Mouse (Mus musculus) adrenal gland, postnatal 14 days (tissue): ENCODE data around the gene Piezo1. TPM values are rescaled to one million over a fixed set of nuclear protein-coding genes. Genes with fewer than 3 reads are reported as not detected.

Experiments
- DNase-seq: peaks from one replicate; pipeline ENCODE4 v3.0.0; 2021; ENCODE audit warnings: mixed read lengths
- total RNA-seq: library from RNA; stranded (reverse); gene quantifications from 2 replicates; pipeline ENCODE4 v1.2.3, GENCODE M21; 2021

Piezo1 gene
- total RNA-seq, 1 experiment from 2014 or later, result 23.2 TPM

GRCm38 (mm10) chr8:122569996-122570395 is 18.9 kb upstream of the Piezo1 start:
- no peak for DNase-seq

- DNase-seq, result no peak
Observed at GRCm38 (mm10) chr8:122569329-122569728, 18.2 kb upstream of the Piezo1 start.

GRCm38 (mm10) chr8:122568881-122569309 is 17.8 kb upstream of the Piezo1 start:
- no peak for DNase-seq

GRCm38 (mm10) chr8:122568109-122568504 is 17.0 kb upstream of the Piezo1 start:
- DNase-seq, result peak; percentile 57

DNA sequence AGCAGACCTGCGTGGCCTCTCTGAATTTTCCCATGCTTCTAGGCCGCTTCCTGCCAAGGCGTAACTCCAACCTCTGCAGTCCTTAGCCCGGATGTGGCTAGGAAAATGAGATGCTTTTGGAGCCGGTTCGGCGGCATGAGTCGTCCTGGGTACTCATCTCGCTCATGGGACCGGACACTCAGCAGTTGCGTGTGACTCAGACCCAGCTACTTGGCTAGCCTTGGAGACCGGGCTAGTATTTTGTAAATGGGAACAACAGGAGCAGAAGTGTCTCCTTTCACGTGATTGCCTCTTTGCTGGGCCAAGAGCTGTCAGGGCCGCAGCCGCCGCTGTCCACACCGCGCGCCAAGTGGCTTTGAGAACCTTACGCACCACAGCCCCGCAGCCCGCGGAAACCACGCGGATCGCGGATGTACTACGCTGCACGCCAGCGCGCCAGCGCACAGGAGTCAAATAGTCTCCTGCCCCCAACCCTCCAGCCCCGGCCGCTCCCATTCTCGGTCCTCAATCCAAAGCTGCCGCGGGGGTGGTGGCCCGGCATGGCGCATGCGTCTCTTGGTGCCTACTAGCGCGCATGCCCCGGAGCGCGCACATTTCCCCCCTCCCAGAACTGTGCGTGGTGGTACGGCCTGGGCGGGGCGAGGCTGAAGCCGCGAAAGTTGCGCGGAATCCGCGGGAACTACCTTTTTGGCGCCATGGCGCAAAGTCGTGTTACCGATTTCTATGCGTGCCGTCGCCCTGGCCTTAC is 16.4 kb upstream of the Piezo1 start, which contains the start of gene Cdt1:
Gene Cdt1, plus strand, starts transcription at position 655 of the 748 bp plus-strand sequence.
- peak; percentile 97 for DNase-seq

DNA sequence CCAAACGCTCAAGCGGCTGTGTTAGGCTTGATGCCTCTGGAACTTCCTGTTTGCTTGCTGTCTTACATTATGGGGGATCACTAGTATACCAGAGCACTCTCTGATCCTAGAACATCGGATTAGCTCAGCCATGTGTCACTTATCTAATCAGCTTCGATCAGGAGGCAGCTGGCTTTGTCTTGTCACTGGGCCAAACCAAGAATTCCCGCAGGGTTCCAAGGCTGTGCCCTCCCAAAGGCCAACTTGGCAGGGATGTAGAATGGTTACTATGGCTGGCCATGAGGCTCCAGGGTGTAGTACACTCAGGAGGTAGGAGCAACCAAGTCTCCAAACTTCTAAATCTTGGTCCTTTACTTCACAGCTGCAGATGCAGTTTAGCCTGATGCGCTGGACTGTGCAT is 15.6 kb upstream of the Piezo1 start:
- DNase-seq, result peak; percentile 72

- DNase-seq, result no peak
Observed at GRCm38 (mm10) chr8:122564363-122565352, 13.5 kb upstream of the Piezo1 start.

GRCm38 (mm10) chr8:122561199-122561598 is 10.1 kb upstream of the Piezo1 start:
- no peak for DNase-seq

DNA sequence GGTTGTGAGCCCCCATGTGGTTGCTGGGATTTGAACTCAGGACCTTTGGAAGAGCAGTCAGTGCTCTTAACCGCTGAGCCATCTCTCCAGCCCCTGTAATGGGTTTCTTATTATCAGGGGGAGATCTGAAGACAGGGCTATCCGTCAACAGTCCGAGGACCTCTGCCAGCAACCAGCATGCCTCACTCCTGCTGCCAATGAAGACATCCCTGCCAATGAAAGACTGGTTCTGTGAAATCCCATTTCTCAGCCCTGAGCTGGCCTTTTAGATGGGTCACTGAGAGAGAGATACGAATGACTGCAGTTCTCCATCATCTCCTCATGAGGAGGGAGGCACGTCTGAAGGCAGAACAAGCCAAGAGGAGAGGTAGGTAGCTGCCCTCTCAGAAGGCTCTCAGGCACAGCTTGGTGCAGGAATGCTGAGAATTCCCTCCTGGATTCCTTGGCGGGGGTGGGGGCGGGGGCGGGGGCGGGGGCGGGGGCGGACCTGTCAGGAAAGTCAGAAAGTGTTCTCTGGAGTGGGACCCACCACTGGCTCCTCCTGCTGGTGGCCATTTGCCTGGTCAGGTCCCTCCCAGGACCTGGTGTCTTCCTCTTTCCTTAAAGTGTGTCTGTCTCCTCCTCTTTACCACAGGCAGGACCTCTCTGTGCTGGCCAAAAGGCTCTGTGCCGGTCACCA is 7.7 kb upstream of the Piezo1 start:
- DNase-seq, result no peak

DNA sequence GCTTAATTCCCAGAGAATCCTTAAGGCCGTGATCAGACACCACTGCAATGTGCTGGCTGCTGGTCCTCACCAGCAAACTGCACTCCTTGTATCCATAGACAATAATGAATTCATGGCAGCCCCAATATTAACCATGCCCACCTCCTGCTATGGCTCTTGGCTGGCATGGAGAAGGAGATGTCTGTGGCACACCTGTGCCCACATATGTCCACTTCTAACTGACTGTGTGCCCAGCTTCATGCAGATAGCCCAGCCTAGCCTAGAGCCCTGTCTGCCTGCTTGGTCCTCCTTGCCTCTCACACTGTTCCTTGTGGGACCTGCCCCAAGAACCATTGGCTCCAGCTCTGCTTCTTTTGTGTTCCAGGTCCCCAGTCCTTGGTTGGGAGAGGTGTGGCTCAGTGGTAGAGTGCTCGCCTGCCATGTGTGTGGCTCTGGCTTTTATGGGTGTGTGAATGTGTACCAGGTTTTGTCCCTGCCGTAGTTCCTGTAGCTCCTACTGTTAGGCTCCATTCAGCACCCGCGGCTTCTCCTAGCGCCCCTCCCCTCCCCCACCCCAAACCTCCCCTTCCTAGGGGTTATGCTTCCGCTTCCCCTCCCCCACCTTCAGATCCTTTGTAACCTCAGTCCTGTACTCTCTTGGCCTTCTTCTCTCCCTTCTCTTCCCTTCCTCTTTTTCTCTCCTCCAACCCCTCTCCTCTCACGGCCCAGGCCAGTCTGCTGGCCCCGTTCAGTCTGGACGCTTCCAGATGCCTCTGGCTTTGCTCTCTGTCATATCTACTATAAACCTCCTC is 6.3 kb upstream of the Piezo1 start:
- no peak for DNase-seq

GRCm38 (mm10) chr8:122556030-122557009 is 5.2 kb upstream of the Piezo1 start:
- peak; percentile 81 for DNase-seq

DNA sequence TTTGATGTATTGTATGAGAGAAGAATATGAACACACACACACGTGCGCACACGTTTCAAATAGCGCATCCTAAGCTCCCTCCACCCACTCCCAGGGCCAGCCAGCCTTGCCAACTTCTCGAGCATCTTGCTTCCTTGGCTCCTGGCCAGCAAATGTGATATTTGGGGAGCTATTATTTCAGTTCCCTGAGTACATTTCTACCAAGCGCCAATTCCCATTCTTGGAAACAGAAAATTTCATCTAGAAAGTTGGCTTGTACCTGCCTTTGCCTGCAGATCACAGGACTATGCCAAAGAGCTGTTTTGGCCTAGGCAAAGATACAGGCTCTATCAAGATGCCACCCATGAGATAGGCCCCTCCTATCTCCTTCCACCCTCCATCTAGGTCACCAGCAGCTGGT is 3.7 kb upstream of the Piezo1 start:
- DNase-seq, result no peak

DNA sequence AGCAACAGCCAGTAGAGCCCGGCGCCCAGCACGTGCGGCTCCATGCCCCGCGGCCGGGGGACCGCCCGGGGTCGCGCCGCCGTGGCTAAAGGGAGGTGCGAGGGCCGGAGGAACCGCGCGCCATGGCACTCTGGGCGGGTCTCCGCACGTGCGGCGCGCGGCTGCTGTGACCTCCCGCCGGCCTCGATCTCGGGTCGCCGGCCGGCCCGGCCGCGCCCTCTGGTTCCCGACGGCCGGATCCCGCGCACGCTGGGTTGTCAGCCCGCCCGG is 199 bp downstream of the Piezo1 start:
- no peak for DNase-seq

- DNase-seq, result peak; percentile 77
Observed at GRCm38 (mm10) chr8:122550234-122550994, 715 bp downstream of the Piezo1 start.

DNA sequence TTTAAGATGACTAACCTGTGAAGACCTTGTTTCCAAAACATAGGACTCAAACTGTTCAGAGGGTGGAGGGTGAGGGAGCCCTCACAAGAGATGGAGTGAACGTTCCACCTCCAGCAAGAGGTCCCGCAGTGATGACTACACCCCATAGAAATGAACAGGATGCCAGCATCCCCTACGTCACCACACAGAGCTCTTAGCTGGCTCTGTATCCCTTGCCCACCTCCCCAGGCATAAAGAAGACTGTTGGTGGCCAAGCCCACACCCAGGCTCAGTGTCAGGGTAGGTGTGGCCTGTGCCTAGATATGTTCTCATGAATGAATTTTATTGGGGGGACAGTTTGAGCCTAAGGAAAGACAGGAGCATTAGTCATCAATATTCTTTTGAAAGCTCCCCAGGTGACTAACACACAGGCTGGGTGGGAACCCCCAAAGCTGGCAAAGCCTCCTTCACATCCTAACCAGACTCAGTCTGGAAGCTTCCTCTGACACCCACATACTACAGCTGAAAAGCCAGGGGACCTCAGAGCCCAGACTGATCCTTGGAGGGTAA is 2.2 kb downstream of the Piezo1 start:
- DNase-seq, result no peak

- DNase-seq, result no peak
Observed at GRCm38 (mm10) chr8:122548331-122548730, 2.8 kb downstream of the Piezo1 start.

GRCm38 (mm10) chr8:122547815-122548214 is 3.3 kb downstream of the Piezo1 start:
- DNase-seq, result peak; percentile 47

GRCm38 (mm10) chr8:122546811-122547453 is 4.2 kb downstream of the Piezo1 start:
- peak; percentile 75 for DNase-seq
